Mouse (Mus musculus) embryonic fibroblast, embryonic 13.5 days (primary cell): Measurements from ENCODE around the gene Gm20388.

Experiments
- CTCF ChIP-seq: IDR thresholded peaks from 2 replicates; pipeline ENCODE4 v1.5.1; 2011; ENCODE audit warnings: mild to moderate bottlenecking, control low read depth, low read length, moderate library complexity, borderline replicate concordance; ENCODE audit not compliant: insufficient read depth
- POLR2A ChIP-seq: IDR thresholded peaks from 2 replicates; pipeline ENCODE4 v1.6.1; 2011; ENCODE audit warnings: low read depth, mild to moderate bottlenecking, control low read depth, low read length, moderate library complexity

DNA sequence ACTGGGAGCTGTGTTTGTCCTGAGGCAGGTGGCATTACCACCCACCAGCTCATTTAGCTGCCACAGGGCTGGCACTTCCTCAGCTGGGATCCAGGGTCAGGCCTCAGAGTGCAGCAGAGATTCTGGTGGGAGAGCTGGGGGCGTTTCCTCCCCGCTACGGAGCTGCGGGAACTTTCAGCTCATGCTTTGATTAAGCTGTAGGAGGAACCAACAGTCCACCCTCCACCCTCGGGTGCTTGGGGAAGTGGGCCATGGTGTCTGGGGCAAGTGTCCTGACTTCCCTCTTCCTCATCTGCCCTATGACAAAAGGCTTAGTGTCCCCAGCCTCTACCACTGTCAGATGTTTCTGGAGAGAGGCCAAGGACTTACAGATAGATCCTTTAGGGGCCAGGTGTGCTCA lies 1966.6 kb downstream of the Gm20388 start:
- no peak for TF ChIP-seq CTCF
- TF ChIP-seq POLR2A = no peak
